Mouse (Mus musculus): ENCODE measurements around the gene Cd48.
"Not testable (repeated sequence)": the region's sequence is repeated elsewhere in the genome, so short reads cannot be mapped to it uniquely, and the experiment has no call there.

Cd48 gene

GRCm38 (mm10) chr1:171677721-171678120 is 4.1 kb upstream of the Cd48 start:
- CTCF ChIA-PET = no interaction called here
- POLR2A ChIA-PET = no interaction called here

DNA sequence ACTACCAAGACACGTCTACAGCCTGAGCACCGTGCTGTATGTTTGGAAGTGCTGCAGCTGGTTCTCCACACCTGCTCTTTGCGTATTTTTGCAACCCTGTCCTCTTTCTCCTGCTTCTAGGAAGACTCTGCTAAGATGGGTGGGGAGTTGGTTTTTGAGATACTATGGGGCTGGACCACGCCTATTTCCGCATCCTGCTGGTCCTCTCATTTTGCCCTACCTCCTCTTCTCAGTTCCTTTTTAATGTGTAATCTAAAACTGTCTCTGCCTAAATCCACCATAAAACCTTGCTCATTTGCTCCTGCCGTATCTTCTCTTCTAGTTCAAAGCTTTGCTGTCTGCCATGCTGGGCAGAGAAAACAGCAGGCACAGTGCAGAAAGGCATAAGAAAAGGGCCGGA is 800 bp upstream of the Cd48 start:
- ChIA-PET POLR2A (no interaction called here), CTCF (no interaction called here)

DNA sequence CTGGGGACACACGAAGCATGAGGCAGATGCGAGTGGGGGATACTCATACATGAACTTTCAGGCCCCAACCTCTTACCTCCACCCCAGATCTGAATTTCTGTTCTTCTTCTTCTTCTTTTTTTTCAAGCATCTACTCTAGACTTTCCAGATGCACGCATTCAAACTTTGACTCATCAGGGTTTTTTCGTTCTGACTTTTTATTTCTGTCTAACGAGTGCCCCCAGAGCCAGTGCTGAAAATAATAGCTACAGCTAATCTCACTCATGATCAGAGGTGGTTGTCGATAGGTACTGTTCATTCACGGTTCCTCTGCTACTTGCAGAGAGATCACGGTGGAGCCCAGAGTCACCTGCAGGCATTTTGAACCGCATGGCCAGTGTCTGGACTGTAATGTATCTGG is 3.1 kb downstream of the Cd48 start:
- POLR2A ChIA-PET = no interaction called here
- CTCF ChIA-PET = interaction anchor here in 1 of 4 experiments (1.2 kb wide), 1 partner anchor 14 kb away, joined by 3 read pairs; no protein-coding TSS in a partner anchor

DNA sequence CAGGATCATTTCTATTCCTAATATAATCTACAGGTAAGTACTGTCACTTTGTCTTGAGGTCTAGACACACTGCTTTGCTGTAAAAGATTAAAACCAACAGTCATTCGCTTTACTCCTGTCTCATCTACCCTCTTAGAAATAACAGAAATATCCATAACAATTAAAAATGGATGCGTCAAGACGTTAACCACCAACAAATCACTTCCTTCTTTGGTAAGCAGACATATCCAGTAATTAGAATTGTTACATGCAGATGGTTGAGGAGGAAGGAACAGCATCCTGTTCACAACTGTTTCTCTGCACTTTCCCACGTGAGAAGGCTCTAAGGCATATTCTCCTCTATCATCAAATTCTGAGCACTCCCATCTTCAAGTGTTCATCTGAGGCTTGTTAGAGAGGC is 5.5 kb downstream of the Cd48 start:
- ChIA-PET CTCF (interaction anchor here in 1 of 4 experiments (1.5 kb wide), 1 partner anchor 77 kb away, joined by 3 read pairs; no protein-coding TSS in a partner anchor), POLR2A (no interaction called here)

- ChIA-PET CTCF (no interaction called here), POLR2A (no interaction called here)
These were observed 12.1 kb downstream of the Cd48 start for GRCm38 (mm10) chr1:171693918-171694317.

- CTCF ChIA-PET = interaction anchor here (0.5 to 2.3 kb wide), 25 partner anchors 14 to 595 kb away, joined by 3 to 28 read pairs (median 4); partner anchors contain the start of genes Alyref2 (in 1 of the 4), Cd48 (in 1 of the 4) and Itln1 (in 1 of the 4)
- POLR2A ChIA-PET = interaction anchor here in 1 of 4 experiments (0.7 to 1.2 kb wide), 2 partner anchors 17 to 264 kb away, joined by 3 read pairs; no protein-coding TSS in a partner anchor
These were observed 17.2 kb downstream of the Cd48 start for GRCm38 (mm10) chr1:171698983-171699382.

GRCm38 (mm10) chr1:171713736-171714135 is 31.9 kb downstream of the Cd48 start:
- POLR2A ChIA-PET, CTCF ChIA-PET: not testable (repeated sequence)

- POLR2A ChIA-PET = no interaction called here
- CTCF ChIA-PET = interaction anchor here in 1 of 4 experiments (0.7 kb wide), 1 partner anchor 405 kb away, joined by 3 read pairs; no protein-coding TSS in a partner anchor
These were observed 33.6 kb downstream of the Cd48 start for GRCm38 (mm10) chr1:171715434-171715833.

DNA sequence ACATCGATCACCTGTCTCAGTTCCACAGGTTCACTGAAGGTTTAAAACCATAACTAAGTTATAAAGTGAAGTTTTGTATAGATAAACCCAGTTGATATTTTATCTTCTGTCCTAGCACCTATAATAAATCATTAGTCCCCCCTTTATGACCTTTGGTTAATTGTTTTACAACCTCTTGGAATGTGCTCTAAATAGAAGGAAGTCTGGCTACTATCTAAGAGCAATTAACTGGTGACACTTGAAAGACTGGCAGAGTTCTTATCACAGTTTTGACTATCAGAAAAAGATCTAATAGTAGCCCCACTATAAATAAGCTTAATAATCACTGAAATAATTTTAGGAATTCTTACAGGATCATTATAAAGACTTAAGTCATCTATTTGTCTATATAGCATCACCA is 34.4 kb downstream of the Cd48 start:
- POLR2A ChIA-PET = no interaction called here
- CTCF ChIA-PET = no interaction called here

DNA sequence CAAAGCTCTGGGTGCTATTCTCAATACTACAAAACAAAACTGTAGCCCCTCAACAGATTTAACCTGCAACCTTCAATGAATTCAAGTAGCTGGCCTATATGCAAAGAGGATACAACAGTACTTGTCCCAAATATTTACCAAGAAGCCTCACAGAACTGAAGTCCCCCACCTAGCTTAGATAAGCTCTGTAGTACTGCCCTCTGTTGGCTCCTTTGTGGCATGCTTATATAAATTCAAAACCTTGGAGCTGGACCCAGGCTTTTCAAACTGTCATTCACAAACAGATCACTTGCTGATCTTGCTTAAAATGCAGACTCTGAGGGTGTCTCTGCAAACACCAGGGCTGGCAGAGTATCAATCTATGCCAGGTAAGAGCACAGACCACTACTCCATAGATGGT is 49.4 kb downstream of the Cd48 start:
- ChIA-PET CTCF (interaction anchor here in 2 of 4 experiments (0.6 to 1.7 kb wide), 2 partner anchors 32 to 167 kb away, joined by 3 to 4 read pairs; no protein-coding TSS in a partner anchor), POLR2A (no interaction called here)

GRCm38 (mm10) chr1:171734898-171735297 is 53.1 kb downstream of the Cd48 start:
- CTCF ChIA-PET = no interaction called here
- POLR2A ChIA-PET = no interaction called here

DNA sequence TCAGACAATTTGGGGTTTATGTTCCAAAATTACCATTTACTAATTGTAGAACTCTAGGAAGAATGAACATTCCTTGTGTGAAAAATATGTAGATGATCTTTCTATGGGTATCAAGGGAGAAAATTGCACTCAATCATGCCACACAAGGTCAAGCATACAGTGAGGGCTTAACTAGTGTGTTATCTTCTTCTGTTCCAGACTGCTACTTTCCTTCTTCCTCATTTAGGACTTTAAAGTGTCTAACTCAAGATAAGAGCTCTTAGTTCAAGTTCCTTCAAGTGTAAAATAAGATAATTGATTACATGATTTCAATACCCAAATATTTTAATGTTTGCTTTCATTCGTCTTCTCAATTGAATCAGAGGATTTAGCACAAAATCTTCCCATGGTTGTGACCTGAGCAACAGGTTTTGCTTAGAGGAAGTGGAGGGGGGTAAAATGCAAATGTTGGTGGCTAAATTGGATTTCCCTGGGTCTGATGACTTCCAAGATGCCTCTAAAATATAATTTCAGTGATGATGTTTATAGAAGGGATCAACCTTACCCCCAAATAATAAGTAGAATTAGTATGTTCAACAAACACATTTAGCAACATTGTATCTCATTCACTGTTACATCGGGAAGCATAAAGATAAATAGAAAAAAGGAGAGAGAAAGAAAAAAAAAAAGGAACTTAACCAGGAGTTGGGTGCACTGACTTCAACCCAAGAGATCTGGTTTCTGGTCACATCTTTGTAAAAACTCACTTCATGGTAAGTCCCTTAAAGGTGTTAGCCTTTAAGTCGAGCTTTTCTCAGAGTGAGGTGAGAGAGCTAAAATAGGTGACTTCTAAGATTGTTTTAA is 66.5 kb downstream of the Cd48 start:
- ChIA-PET POLR2A (interaction anchor here in 1 of 4 experiments (1.8 kb wide), 1 partner anchor 246 kb away, joined by 3 read pairs; no protein-coding TSS in a partner anchor), CTCF (no interaction called here)

Measured in embryonic stem cell, embryonic (primary cell).